Mouse (Mus musculus) liver, embryonic 14.5 days (tissue): ENCODE data around the gene Ccnb2. TPM values are rescaled to one million over a fixed set of nuclear protein-coding genes. Genes with fewer than 3 reads are reported as not detected.

ENCODE experiments used
- ATAC-seq: fragments of 200-750 bp; cut with Nextera tagmentation; 2 replicates; pipeline ENCODE4 v1.8.0; 2017; ENCODE audit warnings: moderate number of reproducible peaks, mild to moderate bottlenecking, moderate library complexity; ENCODE audit not compliant: insufficient read depth
- DNase-seq, 3 experiments: peaks; one replicate each; pipeline ENCODE4 v3.0.0-alpha.2; 2012 to 2013; ENCODE audit warnings: low read depth in 3 of 3, low spot score in 3 of 3
- H3K27ac ChIP-seq: fragments of 300-500 bp; sonication (generic); 2 replicates; pipeline ENCODE4 v1.5.1; 2014; ENCODE audit warnings: moderate library complexity, mild to moderate bottlenecking, control low read depth, inconsistent platforms
- H3K27me3 ChIP-seq: fragments of 300-500 bp; sonication (generic); 2 replicates; pipeline ENCODE4 v1.6.1; 2014; ENCODE audit warnings: mild to moderate bottlenecking, low read length, moderate library complexity; ENCODE audit not compliant: control insufficient read depth, insufficient read depth
- H3K36me3 ChIP-seq: fragments of 300-500 bp; sonication (generic); replicated peaks from 2 replicates; pipeline ENCODE4 v1.6.1; 2014; ENCODE audit warnings: low read depth; ENCODE audit not compliant: control insufficient read depth, insufficient read depth
- H3K4me1 ChIP-seq, 2 experiments: fragments of 200-500 bp in 1 of 2; fragments of 300-500 bp in 1 of 2; sonication (generic) in 1 of 2; replicated peaks; 2 replicates each; pipeline ENCODE4 v1.6.1; 2012 to 2014; ENCODE audit warnings: antibody characterized with exemption in 1 of 2, inconsistent platforms in 1 of 2, low read length in 1 of 2; ENCODE audit not compliant: control insufficient read depth in 2 of 2, insufficient read depth in 2 of 2
- H3K4me2 ChIP-seq: fragments of 300-500 bp; sonication (generic); 2 replicates; pipeline ENCODE4 v1.6.1; 2014; ENCODE audit warnings: low read depth, mild to moderate bottlenecking, control low read depth, moderate library complexity
- H3K4me3 ChIP-seq, 2 experiments: fragments of 200-500 bp in 1 of 2; fragments of 300-500 bp in 1 of 2; sonication (generic) in 1 of 2; 2 replicates each; pipeline ENCODE4 v1.5.1; 2012 to 2014; ENCODE audit warnings: low read depth in 2 of 2, low read length in 2 of 2, mild to moderate bottlenecking in 2 of 2, control low read depth in 1 of 2, inconsistent platforms in 1 of 2, moderate library complexity in 1 of 2; ENCODE audit not compliant: insufficient read depth in 1 of 2
- H3K9ac ChIP-seq: fragments of 300-500 bp; sonication (generic); replicated peaks from 2 replicates; pipeline ENCODE4 v1.6.1; 2014; ENCODE audit warnings: mild to moderate bottlenecking, control low read depth, moderate library complexity
- H3K9me3 ChIP-seq: fragments of 300-500 bp; sonication (generic); 2 replicates; pipeline ENCODE4 v1.6.1; 2016; ENCODE audit warnings: low read length, mixed read lengths; ENCODE audit not compliant: control insufficient read depth
- CTCF ChIP-seq: IDR thresholded peaks from 2 replicates; pipeline ENCODE4 v1.5.1; 2016; ENCODE audit warnings: antibody characterized with exemption, low read depth, control low read depth
- EP300 ChIP-seq: IDR thresholded peaks from 2 replicates; pipeline ENCODE4 v1.6.1; 2016; ENCODE audit warnings: antibody characterized with exemption, low read depth
- WGBS: fragments of 180-500 bp; shearing (Covaris S2); extraction: QIAGEN DNeasy Blood & Tissue Kit; methylation state at CpG from one replicate; pipeline ENCODE4 v1.1.7; 2014; ENCODE audit not compliant: insufficient replicate concordance; 5-methylcytosine and 5-hydroxymethylcytosine counted together
- polyA plus RNA-seq, 2 experiments: library from polyadenylated mRNA; depleted of rRNA in 1 of 2; stranded (reverse) in 1 of 2; unstranded in 1 of 2; fragments of >200 nt; fragmentation: Nextera tagmentation in 1 of 2; extraction: Ambion mirVana in 1 of 2; gene quantifications; 2 replicates each; pipeline versions ENCODE4 v1.2.1 to v1.2.3; 2012 to 2014

Ccnb2 gene
- polyA plus RNA-seq, 2 experiments = 116 to 233 TPM

GRCm38 (mm10) chr9:70408791-70409190 is 12.6 kb downstream of the Ccnb2 start:
- WGBS = 93% methylated on average over 3 of the region's 3 CpGs
- Histone ChIP-seq H3K27me3 (no peaks in the 10 kb centered on the region), H3K9me3 (no peaks in the 10 kb centered on the region), H3K9ac (no peak overlapping the region), H3K27ac (no peak overlapping the region), H3K4me1 (no peaks in the 10 kb centered on the region), H3K4me3 (no peak overlapping the region), H3K36me3 (peaks cover 71% of the 10 kb centered on the region), H3K4me2 (no peak overlapping the region)
- DNase-seq (no peak), ATAC-seq (no peak)
- TF ChIP-seq CTCF = peak; percentile 61
- no peak for TF ChIP-seq EP300

- DNase-seq (no peak), ATAC-seq (no peak)
- Histone ChIP-seq H3K4me1 (no peaks in the 10 kb centered on the region), H3K9me3 (no peaks in the 10 kb centered on the region), H3K4me3 (no peak overlapping the region), H3K9ac (no peak overlapping the region), H3K27me3 (no peaks in the 10 kb centered on the region), H3K27ac (no peak overlapping the region), H3K4me2 (no peak overlapping the region), H3K36me3 (peaks cover 49% of the 10 kb centered on the region)
- 79% methylated on average over 3 of the region's 3 CpGs for WGBS
- no peak for TF ChIP-seq EP300
- no peak for TF ChIP-seq CTCF
Measured at GRCm38 (mm10) chr9:70406596-70406995, 14.8 kb downstream of the Ccnb2 start.

- Histone ChIP-seq H3K27ac (no peak overlapping the region), H3K9me3 (no peaks in the 10 kb centered on the region), H3K36me3 (peaks cover 4% of the 10 kb centered on the region), H3K27me3 (no peaks in the 10 kb centered on the region), H3K4me3 (no peak overlapping the region), H3K9ac (no peak overlapping the region), H3K4me2 (no peak overlapping the region), H3K4me1 (no peaks in the 10 kb centered on the region)
- DNase-seq (no peak), ATAC-seq (no peak)
- TF ChIP-seq EP300 (no peak), CTCF (no peak)
- WGBS = 79% methylated on average over 8 of the region's 8 CpGs
Measured at GRCm38 (mm10) chr9:70401937-70402539, 19.3 kb downstream of the Ccnb2 start.

GRCm38 (mm10) chr9:70396083-70396482 is 25.3 kb downstream of the Ccnb2 start:
- Histone ChIP-seq H3K27me3 (no peaks in the 10 kb centered on the region), H3K36me3 (no peaks in the 10 kb centered on the region), H3K4me2 (no peak overlapping the region), H3K9ac (no peak overlapping the region), H3K4me1 (no peaks in the 10 kb centered on the region; a peak in 1 of 4 replicates), H3K4me3 (no peak overlapping the region), H3K27ac (no peak overlapping the region), H3K9me3 (no peaks in the 10 kb centered on the region)
- DNase-seq = no peak
- 76% methylated on average over 2 of the region's 2 CpGs for WGBS
- no peak for ATAC-seq
- no peak for TF ChIP-seq EP300
- TF ChIP-seq CTCF = no peak

GRCm38 (mm10) chr9:70395617-70396016 is 25.7 kb downstream of the Ccnb2 start:
- Histone ChIP-seq H3K27me3 (no peaks in the 10 kb centered on the region), H3K4me1 (no peaks in the 10 kb centered on the region; a peak in 1 of 4 replicates), H3K36me3 (no peaks in the 10 kb centered on the region), H3K27ac (no peak overlapping the region), H3K4me2 (no peak overlapping the region), H3K9me3 (no peaks in the 10 kb centered on the region), H3K9ac (no peak overlapping the region), H3K4me3 (no peak overlapping the region)
- DNase-seq = no peak
- TF ChIP-seq CTCF = peak; percentile 66
- TF ChIP-seq EP300 = no peak
- WGBS = 66% methylated on average over 12 of the region's 12 CpGs
- no peak for ATAC-seq
